Mouse (Mus musculus) kidney, postnatal 4 days (tissue): ENCODE measurements around the gene Smpd1.

ENCODE experiments used
- DNase-seq, 2 experiments: peaks; one replicate each; pipeline ENCODE4 v3.0.0; 2021; ENCODE audit warnings: mixed read lengths in 2 of 2

Smpd1 gene

DNA sequence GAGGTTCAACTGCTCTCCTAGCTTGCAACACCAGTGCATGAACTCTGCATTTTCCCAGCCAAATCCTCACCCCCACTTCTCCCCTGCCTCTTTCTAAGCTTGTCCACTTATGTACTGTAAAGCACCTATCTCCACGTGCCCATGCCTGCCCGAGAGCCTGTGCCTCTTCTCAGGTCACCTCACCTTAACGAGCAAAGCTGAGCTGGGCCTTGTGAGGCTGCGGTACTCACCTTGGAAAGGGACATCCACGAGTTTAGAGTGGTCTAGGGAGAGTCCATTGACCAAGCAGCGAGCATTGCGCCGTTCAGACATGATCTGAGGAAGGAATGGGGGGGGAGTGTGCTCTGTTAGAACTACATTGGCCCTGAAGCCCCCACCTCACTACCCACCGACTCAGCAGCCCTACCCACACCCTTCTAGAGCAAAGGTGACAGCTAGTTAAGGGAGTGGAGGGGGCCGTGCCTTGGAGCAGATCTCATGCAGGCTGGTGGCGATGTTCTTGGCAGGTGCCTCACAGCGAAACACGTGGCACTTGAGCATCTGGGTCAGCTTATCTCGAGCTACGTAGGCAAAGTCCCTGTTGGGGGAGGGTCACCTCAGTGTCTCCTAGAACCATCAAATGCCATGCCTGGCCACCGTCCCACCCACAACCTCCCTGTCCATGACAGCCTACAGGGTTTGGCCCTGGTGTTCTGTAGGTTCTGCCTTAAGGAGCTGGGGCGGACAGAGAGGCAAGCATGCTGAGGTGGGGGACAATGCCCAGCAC lies 11.1 kb downstream of the Smpd1 start:
- DNase-seq, result no peak

DNA sequence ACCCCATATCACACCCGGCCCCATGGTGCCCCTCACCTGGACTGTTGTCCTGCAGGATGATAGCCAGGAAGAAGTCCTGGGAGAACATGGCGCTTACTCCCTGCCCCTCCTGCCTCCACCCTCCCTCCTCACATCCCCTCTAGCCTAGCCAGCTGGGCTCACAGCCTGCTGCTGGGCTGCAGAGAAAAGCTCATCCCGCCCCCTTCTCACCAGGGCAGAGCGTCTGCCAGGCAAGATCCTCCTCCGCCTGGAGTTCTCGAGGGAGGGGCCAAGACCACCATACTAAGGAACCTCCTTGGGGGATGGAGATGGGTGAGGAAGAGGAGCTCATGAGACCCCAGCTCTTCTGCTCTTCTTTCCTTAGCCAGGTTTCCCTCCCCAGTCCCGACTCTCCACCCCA lies 14.4 kb downstream of the Smpd1 start:
- DNase-seq, result no peak

GRCm38 (mm10) chr7:105568988-105569471 lies 14.9 kb downstream of the Smpd1 start:
- peak; percentile 18 to 40 for DNase-seq

DNA sequence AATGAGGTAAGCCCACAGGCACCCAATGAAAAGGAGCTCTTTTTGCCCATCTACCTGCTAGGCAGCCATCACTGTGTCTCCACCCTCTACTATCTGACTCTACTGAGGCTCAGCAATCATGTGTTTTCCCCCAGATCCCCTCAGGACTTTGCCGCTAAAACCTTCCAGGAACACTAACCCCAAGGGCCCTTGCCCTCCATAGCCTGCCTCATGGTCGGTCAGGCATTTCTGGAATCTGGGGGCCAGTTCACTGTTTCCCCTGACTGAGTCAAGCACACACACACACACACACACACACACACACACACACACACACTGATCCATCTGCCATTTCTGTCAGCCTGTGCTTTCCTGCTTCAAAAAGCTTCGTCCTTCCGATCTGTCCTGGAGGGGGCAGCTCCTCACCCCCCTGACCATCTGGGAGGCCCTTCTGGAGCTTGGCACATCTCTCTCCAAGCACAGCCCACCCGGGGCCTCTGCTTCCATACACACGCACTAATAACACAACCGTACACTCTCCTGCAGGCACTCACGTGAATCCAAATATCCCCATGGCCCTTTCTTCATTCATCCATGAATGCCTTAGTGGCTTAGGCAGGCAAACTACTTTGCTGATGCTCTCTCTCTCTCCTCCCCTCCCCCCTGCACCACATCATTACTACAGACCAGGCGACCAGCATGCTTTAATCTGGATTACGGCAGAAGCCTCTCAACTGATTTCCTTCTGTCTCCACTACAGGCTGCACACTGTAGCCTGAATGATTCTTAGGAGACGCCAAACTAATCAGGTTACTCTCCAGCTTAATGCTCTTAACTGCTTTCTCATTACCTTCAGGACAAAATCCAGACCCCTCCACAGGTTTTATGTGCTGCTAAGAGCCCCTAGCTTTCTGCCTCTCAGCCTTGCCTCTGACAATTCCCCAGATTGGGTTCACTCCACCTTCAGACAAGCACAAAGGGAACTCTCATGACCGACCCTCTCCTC lies 15.6 kb downstream of the Smpd1 start:
- DNase-seq, result peak; percentile 11 to 22

- DNase-seq, result no peak
These were observed 16.6 kb downstream of the Smpd1 start for GRCm38 (mm10) chr7:105570756-105571155.

DNA sequence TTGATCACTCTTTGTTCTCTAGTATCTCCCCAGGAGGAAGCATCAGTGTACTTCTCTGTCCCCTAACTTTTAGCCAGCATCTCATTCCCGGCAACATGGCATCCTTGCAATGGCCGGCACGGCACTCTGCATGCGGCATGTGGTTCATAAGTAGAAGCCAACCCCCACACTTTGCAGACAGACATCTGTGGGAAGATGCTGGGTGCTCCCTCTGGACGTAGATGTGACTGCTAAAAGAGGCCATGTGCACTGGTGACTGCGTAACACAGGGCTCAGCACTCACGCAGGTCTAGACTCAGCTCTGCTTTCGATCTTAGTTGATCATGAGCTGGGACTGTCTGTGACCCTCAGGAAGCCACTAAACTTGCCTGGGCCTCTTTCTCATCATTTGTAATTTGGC lies 18.8 kb downstream of the Smpd1 start:
- DNase-seq, result no peak

- no peak for DNase-seq
These were observed 20.4 kb downstream of the Smpd1 start for GRCm38 (mm10) chr7:105574537-105574936.

DNA sequence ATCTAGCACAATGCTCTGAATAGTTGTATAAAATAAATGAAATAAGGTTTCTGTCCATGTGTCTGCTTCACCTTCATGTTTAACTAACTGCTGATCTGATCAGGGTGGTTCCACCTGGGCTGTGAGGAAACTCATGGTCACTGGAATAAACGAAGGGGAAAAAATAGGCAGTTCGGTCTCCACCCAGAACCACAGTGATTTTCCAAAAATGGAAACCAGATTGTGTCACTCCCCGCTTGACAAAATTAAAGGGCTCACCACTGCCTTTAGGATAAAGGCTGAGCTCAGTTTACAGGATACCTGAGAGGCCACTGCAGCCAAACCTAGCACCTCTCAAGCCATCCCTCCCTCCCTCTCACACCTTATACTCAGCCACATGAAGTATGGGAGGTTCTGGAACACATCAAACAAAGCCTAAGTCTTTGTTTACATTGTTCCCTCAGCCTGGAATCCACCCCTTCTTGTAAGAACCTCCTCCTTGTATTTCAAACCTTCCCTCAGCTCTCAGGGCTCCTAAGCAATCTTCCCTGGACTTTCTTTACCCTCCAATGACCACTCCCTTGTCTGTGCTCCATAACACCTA lies 22.1 kb downstream of the Smpd1 start:
- DNase-seq, result no peak

DNA sequence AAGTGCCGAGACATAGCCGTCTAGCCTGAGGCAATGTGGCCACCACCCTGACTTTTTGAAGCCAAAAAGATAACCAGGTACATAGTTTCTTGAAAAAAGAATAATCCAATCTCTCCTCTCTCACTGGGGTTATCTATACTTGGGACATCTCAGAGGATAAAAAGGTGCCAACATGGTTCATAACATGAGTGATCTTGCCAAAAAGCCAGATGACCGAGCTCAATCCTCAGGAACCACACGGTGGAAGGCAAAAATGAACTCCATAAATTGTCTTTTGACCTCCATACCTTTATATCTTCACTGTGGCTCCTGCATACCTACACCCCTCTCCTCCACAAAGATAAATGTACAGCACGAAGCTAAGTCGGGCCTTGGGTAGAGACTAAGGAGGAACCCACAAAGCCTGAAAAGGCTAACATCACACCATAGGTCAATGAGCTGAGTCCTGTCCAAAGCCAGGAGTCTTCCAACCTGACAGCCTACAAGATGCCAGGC lies 23.3 kb downstream of the Smpd1 start:
- DNase-seq, result no peak

- DNase-seq, result no peak
These were observed 24.3 kb downstream of the Smpd1 start for GRCm38 (mm10) chr7:105578481-105578880.

DNA sequence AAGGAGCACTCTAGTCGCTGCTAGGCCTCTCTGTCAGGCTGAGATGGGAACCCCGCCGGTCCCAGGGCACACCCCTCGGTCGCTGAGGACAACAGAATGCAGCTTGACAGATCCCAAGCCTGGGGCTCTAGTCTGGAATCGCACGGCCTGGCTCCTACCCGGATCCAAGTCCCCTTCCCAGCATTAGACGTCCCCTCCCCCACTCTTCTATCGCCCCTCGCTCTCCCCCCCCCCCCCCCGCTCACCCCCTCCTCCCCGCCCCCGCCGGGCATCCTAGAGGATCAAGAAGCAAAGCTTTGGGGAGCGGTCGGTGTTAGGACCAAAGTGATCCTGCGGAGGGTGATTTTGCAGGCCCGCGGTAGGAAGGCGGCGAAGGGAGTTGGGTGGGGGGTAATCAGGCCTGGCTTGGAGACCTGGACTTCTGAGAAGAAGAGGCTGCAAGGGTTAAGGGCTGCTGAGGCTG lies 26.5 kb downstream of the Smpd1 start:
- DNase-seq, result peak; percentile 25 to 49

DNA sequence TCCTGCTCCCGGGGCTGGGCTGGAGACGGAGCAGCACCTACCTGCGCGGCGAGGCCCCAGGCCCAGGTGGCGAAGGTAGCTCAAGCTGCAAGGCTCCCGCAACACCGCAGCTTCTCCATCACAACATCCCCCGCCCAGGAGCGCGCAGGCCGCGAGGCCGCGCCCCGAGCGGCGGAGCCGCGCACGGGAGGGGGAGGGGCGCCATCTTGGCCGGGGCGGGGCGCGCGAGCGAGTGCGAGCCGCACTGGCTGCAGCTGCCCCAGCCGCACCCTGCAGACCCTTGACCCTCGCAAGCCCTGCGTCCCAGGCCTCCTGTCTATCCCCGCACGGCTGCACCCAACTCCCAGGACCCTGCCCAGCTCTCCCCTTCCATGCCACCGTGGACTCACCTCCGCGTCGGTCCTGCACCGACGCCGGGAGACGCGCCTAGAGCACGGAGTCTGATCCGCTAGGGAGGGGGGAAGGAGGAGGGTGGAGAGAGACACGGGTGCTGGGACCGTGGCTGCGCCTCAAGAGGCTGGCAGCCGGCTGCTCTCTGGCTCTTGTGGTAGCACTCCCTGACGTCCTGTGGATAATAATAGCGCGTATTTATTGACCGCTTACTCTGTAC lies 27.0 kb downstream of the Smpd1 start, which contains the start of gene Apbb1:
Gene Apbb1, minus strand, starts transcription at position 560 of the 610 bp plus-strand sequence.
- peak; percentile 82 to 88 for DNase-seq

DNA sequence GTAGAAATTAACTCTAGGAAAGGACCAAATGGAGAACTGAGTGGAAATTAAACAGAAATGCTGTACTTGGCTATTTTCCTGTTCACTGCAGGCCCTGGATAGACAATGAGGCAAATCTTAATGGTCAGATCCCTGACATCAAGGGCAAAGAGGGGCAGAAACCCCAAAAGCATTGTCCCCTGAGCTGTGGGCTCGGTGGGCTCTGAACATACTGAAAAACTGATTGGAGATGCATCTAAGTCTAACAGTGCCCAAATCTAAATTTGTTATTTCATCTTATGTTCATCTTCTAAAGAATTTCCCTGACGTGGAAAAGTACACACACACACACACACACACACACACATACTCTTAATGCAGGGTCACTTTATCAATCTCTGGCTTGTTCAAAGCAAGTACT lies 27.8 kb downstream of the Smpd1 start:
- DNase-seq, result no peak

GRCm38 (mm10) chr7:105588325-105588912 lies 34.3 kb downstream of the Smpd1 start:
- DNase-seq, result no peak

DNA sequence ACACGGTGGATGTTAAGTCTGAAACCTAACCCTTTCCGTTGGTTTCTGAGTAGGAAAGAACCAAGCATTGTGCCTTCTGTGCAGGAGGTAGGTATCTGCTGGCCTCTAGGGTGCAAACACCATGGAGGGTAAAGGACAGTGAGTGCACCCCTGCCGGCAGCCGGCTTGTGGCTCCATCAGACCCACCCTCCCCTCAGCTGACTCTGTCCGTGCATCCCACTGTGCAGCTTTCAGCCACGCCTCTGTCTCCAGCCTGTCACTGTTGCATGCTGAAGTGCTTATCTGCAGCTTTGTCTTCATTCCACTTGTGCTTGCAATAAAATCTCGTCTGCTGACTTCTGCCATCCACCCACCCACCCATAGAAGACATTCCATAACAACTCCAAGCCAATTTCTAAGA lies 35.9 kb downstream of the Smpd1 start:
- no peak for DNase-seq

DNA sequence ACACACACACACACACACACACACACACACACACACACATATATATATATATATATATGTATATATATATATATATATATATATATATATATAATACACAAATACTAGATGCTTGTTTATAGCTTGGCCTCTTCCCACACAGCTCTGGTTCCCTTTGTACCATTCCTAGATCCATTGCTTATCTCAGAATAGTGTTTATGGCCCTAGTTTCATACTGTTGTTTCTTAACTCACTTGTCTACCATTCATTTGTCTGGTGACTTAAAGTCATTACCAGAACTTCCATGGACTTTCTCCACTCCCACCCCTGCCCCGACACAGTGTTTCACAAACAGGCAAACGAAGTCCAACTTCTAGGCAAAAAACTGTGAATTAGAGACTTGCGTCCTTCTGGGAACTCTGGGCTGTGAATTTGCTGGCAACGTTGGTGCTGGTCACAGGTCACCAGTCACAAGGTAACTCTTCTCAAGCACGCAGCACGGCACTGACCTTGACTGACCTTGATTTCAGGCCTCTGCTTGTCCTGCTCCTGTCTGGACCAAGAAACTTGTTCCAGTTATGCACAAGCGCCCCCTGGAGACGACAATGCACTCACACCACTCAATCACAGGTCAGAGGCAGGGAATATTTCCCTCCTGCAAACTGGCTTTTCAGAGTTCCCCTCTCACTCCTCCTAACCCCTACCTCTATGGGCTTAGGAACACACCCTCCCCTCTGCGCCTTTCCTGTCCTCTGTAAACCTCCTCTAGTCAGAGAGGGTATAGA lies 48.9 kb downstream of the Smpd1 start:
- DNase-seq, result peak; percentile 89 to 91
